Mouse (Mus musculus) heart, adult 2 months (tissue): ENCODE results near the gene Scfd2.

Source experiments
- CTCF ChIP-seq: fragments of 200-600 bp; IDR thresholded peaks from 2 replicates; pipeline ENCODE4 v1.8.1; 2022; ENCODE audit warnings: antibody characterized with exemption, mild to moderate bottlenecking, moderate library complexity
- EP300 ChIP-seq: fragments of 200-500 bp; IDR thresholded peaks from 2 replicates; pipeline ENCODE4 v1.6.1; 2011; ENCODE audit warnings: low read depth, low read length, control low read depth; ENCODE audit not compliant: insufficient read depth
- POLR2A ChIP-seq: fragments of 200-500 bp; IDR thresholded peaks from 2 replicates; pipeline ENCODE4 v1.6.1; 2011; ENCODE audit warnings: mild to moderate bottlenecking, low read depth, low read length, control low read depth; ENCODE audit not compliant: insufficient read depth

- TF ChIP-seq CTCF (no peak), EP300 (no peak), POLR2A (no peak)
These were observed 98.5 kb downstream of the Scfd2 start for GRCm38 (mm10) chr5:74432879-74433539.
